Mouse (Mus musculus): ENCODE measurements around the gene Fbrsl1.

Gene Fbrsl1

GRCm38 (mm10) chr5:110410386-110410785, 37.9 kb downstream of the Fbrsl1 start:
- DNase-seq, result no peak

GRCm38 (mm10) chr5:110408967-110409366, 39.3 kb downstream of the Fbrsl1 start:
- no peak for DNase-seq

- no peak for DNase-seq
Observed at GRCm38 (mm10) chr5:110406065-110406714, 42.1 kb downstream of the Fbrsl1 start.

GRCm38 (mm10) chr5:110403931-110404330, 44.4 kb downstream of the Fbrsl1 start:
- DNase-seq, result no peak

GRCm38 (mm10) chr5:110402557-110402956, 45.7 kb downstream of the Fbrsl1 start:
- DNase-seq, result no peak

GRCm38 (mm10) chr5:110401101-110401500, 47.2 kb downstream of the Fbrsl1 start:
- no peak for DNase-seq

GRCm38 (mm10) chr5:110395006-110395661, 53.2 kb downstream of the Fbrsl1 start:
- DNase-seq, result no peak

GRCm38 (mm10) chr5:110392727-110393126, 55.6 kb downstream of the Fbrsl1 start:
- no peak for DNase-seq

- no peak for DNase-seq
Observed at GRCm38 (mm10) chr5:110390631-110391030, 57.7 kb downstream of the Fbrsl1 start.

- DNase-seq, result no peak
Observed at GRCm38 (mm10) chr5:110387332-110387731, 61.0 kb downstream of the Fbrsl1 start.

GRCm38 (mm10) chr5:110386371-110387330, 61.7 kb downstream of the Fbrsl1 start:
- peak; percentile 79 for DNase-seq

GRCm38 (mm10) chr5:110385263-110385662, 63.0 kb downstream of the Fbrsl1 start:
- no peak for DNase-seq

- no peak for DNase-seq
Observed at GRCm38 (mm10) chr5:110384491-110384890, 63.8 kb downstream of the Fbrsl1 start.

GRCm38 (mm10) chr5:110379823-110380222, 68.5 kb downstream of the Fbrsl1 start:
- no peak for DNase-seq

GRCm38 (mm10) chr5:110379086-110379485, 69.2 kb downstream of the Fbrsl1 start:
- no peak for DNase-seq

GRCm38 (mm10) chr5:110378181-110378583, 70.1 kb downstream of the Fbrsl1 start:
- DNase-seq, result no peak

- peak; percentile 84 for DNase-seq
Observed at GRCm38 (mm10) chr5:110376802-110377433, 71.4 kb downstream of the Fbrsl1 start.

GRCm38 (mm10) chr5:110363822-110364545, 84.3 kb downstream of the Fbrsl1 start:
- no peak for DNase-seq

- DNase-seq, result peak; percentile 83
Observed at GRCm38 (mm10) chr5:110363179-110363821, 85.0 kb downstream of the Fbrsl1 start.

- no peak for DNase-seq
Observed at GRCm38 (mm10) chr5:110362813-110363178, 85.5 kb downstream of the Fbrsl1 start.

GRCm38 (mm10) chr5:110361465-110361864, 86.8 kb downstream of the Fbrsl1 start:
- DNase-seq, result no peak

Measured in right cerebral cortex, postnatal 4 days (tissue).